Mouse (Mus musculus): ENCODE data around the gene Htra2.
A peak's percentile ranks its signal among the peaks of the same experiment; 100 is the strongest.

The Htra2 gene

GRCm38 (mm10) chr6:83080210-83080609, 25.1 kb upstream of the Htra2 start:
- no peak for DNase-seq (ENCODE audit: low read depth, low spot score)
- H3K27me3 ChIP-seq (ENCODE audit: control insufficient read depth, insufficient read depth, low read length, poor library complexity, severe bottlenecking): no peaks in the 10 kb centered on the region

GRCm38 (mm10) chr6:83078324-83078858, 23.3 kb upstream of the Htra2 start:
- Histone ChIP-seq H3K36me3 (ENCODE audit: control insufficient read depth, insufficient read depth, low read length, poor library complexity, severe bottlenecking) (0 out of 2 replicates have a peak, but pooled peaks cover 4% of the 10 kb centered on the region), H3K27me3 (ENCODE audit: control insufficient read depth, insufficient read depth, low read length, poor library complexity, severe bottlenecking) (peaks cover 2% of the 10 kb centered on the region; the same call in 1 of the 2 replicates)
- peak; percentile 99 for DNase-seq (ENCODE audit: low read depth, low spot score)

More at GRCm38 (mm10) chr6:83080210-83080609, 25.1 kb upstream of the Htra2 start:
- 0 out of 2 replicates have a peak, but pooled peaks cover 4% of the 10 kb centered on the region for H3K36me3 ChIP-seq (ENCODE audit: control insufficient read depth, insufficient read depth, low read length, poor library complexity, severe bottlenecking)

- no peak for DNase-seq (ENCODE audit: low read depth, low spot score)
Measured at GRCm38 (mm10) chr6:83077630-83078323, 22.7 kb upstream of the Htra2 start, which contains the start of gene Pcgf1. Gene Pcgf1 (plus strand): TSS chr6:83077869.

DNA sequence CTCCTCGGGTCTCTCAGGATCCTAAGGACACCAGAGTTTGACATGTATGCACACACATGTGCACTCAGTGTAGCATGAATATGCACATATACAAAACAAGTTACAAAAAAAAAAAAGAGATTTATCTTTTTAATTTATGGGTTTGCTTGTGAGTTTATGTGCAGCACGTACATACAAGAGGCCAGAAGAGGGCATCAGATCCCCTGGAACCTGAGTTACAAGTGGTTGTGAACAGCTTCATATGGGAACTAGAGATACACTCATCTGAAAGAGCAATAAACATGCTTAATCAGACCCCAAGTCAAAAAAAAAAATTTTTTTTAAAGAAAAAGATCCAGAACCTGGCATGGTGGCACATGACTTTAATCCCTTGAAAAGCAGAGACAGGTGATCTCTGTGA, 19.9 kb upstream of the Htra2 start:
- DNase-seq (ENCODE audit: low read depth, low spot score): peak; percentile 60
- no peaks in the 10 kb centered on the region for H3K36me3 ChIP-seq (ENCODE audit: control insufficient read depth, insufficient read depth, low read length, poor library complexity, severe bottlenecking)
- H3K27me3 ChIP-seq (ENCODE audit: control insufficient read depth, insufficient read depth, low read length, poor library complexity, severe bottlenecking): peaks cover 6% of the 10 kb centered on the region; the same call in 1 of the 2 replicates

More at GRCm38 (mm10) chr6:83077630-83078323, 22.7 kb upstream of the Htra2 start, which contains the start of gene Pcgf1:
- Histone ChIP-seq H3K27me3 (ENCODE audit: control insufficient read depth, insufficient read depth, low read length, poor library complexity, severe bottlenecking) (peaks cover 3% of the 10 kb centered on the region; the same call in 1 of the 2 replicates), H3K36me3 (ENCODE audit: control insufficient read depth, insufficient read depth, low read length, poor library complexity, severe bottlenecking) (0 out of 2 replicates have a peak, but pooled peaks cover 4% of the 10 kb centered on the region)

DNA sequence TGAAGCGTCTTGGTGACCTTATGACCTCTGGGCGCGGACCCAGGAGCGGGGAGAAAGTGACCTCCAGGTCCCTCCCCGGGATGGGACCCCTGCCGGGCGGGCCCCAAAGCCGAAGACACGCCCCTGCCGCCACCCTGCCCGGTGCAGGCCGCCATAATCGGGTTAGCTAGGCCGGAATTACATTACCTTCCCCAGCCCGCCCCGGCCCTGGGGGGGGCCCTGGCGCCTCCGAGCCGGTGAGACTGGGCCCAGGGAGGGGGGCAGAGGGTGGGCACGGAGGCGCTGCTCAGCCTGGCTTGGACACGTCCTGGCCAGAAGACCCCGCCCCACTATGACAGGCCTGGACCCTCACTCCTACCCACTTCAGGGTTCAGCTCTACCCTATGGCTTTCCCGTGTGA, 16.1 kb upstream of the Htra2 start:
- no peak for DNase-seq (ENCODE audit: low read depth, low spot score)
- no peaks in the 10 kb centered on the region for H3K36me3 ChIP-seq (ENCODE audit: control insufficient read depth, insufficient read depth, low read length, poor library complexity, severe bottlenecking)
- H3K27me3 ChIP-seq (ENCODE audit: control insufficient read depth, insufficient read depth, low read length, poor library complexity, severe bottlenecking): peaks cover 9% of the 10 kb centered on the region

DNA sequence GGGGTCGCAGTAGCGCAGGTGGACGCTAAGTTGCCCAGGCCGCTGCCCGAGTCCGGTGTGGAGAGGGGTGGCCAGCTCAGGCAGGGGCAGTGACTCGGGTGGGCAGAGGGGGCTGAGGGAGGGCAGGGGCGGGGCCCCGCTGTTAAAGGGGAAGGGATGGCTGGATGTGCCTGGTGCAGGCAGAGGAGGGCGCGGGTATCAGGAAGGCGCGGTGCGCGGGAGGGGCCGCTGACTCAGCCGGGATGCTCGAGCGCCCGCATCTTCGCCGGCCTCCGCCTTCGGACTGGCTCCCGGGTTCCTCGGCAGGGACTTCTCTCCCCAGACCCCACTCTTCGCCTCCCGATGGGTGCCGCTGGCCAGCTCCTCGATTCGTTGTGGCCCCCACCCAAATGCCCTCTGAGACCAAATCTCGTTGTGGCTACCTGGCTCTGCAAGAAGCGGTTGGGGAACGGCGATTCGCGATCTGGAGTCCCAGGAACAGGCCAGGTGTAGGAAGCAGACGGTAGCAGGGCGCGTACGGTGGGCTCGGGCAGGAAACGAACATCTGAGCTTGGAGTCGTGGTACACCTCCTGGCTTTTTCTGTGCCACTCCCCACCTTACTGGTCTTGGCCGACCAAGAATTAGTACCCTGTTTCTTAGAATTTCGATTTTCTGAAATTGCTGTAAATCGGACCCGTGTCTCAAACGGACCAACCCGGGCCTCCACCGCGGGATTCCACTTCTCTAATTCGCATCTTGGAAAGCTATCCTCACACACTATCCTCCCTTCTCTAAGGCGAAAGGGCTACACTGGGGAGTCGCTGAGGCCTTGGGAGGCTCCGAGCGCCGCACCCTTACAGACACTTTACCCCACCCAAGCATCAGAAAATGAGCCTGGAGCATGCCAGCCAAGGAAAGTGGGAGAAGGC, 15.5 kb upstream of the Htra2 start:
- DNase-seq (ENCODE audit: low read depth, low spot score): peak; percentile 50
- Histone ChIP-seq H3K36me3 (ENCODE audit: control insufficient read depth, insufficient read depth, low read length, poor library complexity, severe bottlenecking) (no peaks in the 10 kb centered on the region), H3K27me3 (ENCODE audit: control insufficient read depth, insufficient read depth, low read length, poor library complexity, severe bottlenecking) (peaks cover 9% of the 10 kb centered on the region)

GRCm38 (mm10) chr6:83070247-83070310, 15.0 kb upstream of the Htra2 start, which contains the start of gene Tlx2:
Gene Tlx2 (minus strand): TSS chr6:83070293.
- Histone ChIP-seq H3K27me3 (ENCODE audit: control insufficient read depth, insufficient read depth, low read length, poor library complexity, severe bottlenecking) (peaks cover 9% of the 10 kb centered on the region), H3K36me3 (ENCODE audit: control insufficient read depth, insufficient read depth, low read length, poor library complexity, severe bottlenecking) (no peaks in the 10 kb centered on the region)
- DNase-seq (ENCODE audit: low read depth, low spot score): no peak

GRCm38 (mm10) chr6:83069488-83070246, 14.6 kb upstream of the Htra2 start:
- H3K36me3 ChIP-seq (ENCODE audit: control insufficient read depth, insufficient read depth, low read length, poor library complexity, severe bottlenecking): no peaks in the 10 kb centered on the region
- peaks cover 9% of the 10 kb centered on the region for H3K27me3 ChIP-seq (ENCODE audit: control insufficient read depth, insufficient read depth, low read length, poor library complexity, severe bottlenecking)
- DNase-seq (ENCODE audit: low read depth, low spot score): no peak

- H3K36me3 ChIP-seq (ENCODE audit: control insufficient read depth, insufficient read depth, low read length, poor library complexity, severe bottlenecking): no peaks in the 10 kb centered on the region
- DNase-seq (ENCODE audit: low read depth, low spot score): peak; percentile 27
Measured at GRCm38 (mm10) chr6:83068706-83069487, 13.8 kb upstream of the Htra2 start.

DNA sequence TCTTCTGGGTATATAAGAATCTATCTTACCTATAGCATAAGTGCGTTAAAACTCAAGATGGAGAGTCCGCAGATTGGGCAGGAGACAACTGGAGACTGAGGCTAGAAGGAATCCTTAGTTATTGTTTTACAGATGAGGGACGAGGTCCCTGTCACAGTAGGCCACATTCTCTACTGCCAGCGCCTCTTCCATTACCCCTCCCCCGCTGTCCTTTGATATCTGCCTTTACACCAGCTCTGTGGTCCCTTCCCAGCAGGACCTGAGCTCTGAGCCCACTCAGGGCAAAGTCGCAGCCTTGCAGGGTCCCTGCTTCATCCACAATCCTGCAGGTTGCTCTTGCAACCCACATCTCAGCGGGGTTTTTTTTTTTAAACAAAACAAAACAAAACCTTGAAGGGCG, 13.1 kb upstream of the Htra2 start:
- H3K36me3 ChIP-seq (ENCODE audit: control insufficient read depth, insufficient read depth, low read length, poor library complexity, severe bottlenecking): no peaks in the 10 kb centered on the region
- peaks cover 7% of the 10 kb centered on the region for H3K27me3 ChIP-seq (ENCODE audit: control insufficient read depth, insufficient read depth, low read length, poor library complexity, severe bottlenecking)
- DNase-seq (ENCODE audit: low read depth, low spot score): no peak

More at GRCm38 (mm10) chr6:83068706-83069487, 13.8 kb upstream of the Htra2 start:
- H3K27me3 ChIP-seq (ENCODE audit: control insufficient read depth, insufficient read depth, low read length, poor library complexity, severe bottlenecking): peaks cover 9% of the 10 kb centered on the region

GRCm38 (mm10) chr6:83066441-83066840, 11.4 kb upstream of the Htra2 start:
- no peaks in the 10 kb centered on the region for H3K36me3 ChIP-seq (ENCODE audit: control insufficient read depth, insufficient read depth, low read length, poor library complexity, severe bottlenecking)
- no peak for DNase-seq (ENCODE audit: low read depth, low spot score)
- peaks cover 7% of the 10 kb centered on the region for H3K27me3 ChIP-seq (ENCODE audit: control insufficient read depth, insufficient read depth, low read length, poor library complexity, severe bottlenecking)

DNA sequence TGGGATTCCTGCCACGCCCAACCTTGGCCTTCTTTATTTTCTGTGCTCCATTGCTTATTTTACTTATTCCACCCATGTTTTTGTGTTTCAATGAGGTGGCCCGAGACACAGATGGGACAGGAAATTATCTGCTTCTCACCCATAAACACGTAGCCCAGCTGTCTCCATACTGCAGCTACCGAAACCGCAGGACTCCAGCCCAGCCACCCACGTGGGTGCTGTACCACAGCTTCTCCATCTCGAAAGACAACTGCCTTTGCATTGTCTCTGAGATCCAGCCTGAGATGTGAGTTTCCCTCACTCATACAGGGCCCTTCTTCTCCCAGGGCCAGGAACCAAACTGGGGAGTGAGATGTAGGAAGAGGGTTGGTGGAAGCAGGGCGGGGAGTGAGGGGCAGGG, 10.9 kb upstream of the Htra2 start:
- DNase-seq (ENCODE audit: low read depth, low spot score): peak; percentile 27
- no peaks in the 10 kb centered on the region for H3K36me3 ChIP-seq (ENCODE audit: control insufficient read depth, insufficient read depth, low read length, poor library complexity, severe bottlenecking)

GRCm38 (mm10) chr6:83058725-83059124, 3.7 kb upstream of the Htra2 start:
- H3K36me3 ChIP-seq (ENCODE audit: control insufficient read depth, insufficient read depth, low read length, poor library complexity, severe bottlenecking): peaks cover 6% of the 10 kb centered on the region
- DNase-seq (ENCODE audit: low read depth, low spot score): no peak
- H3K27me3 ChIP-seq (ENCODE audit: control insufficient read depth, insufficient read depth, low read length, poor library complexity, severe bottlenecking): no peaks in the 10 kb centered on the region

More for the DNA sequence above, 10.9 kb upstream of the Htra2 start:
- peaks cover 5% of the 10 kb centered on the region for H3K27me3 ChIP-seq (ENCODE audit: control insufficient read depth, insufficient read depth, low read length, poor library complexity, severe bottlenecking)

- Histone ChIP-seq H3K36me3 (ENCODE audit: control insufficient read depth, insufficient read depth, low read length, poor library complexity, severe bottlenecking) (peaks cover 6% of the 10 kb centered on the region), H3K27me3 (ENCODE audit: control insufficient read depth, insufficient read depth, low read length, poor library complexity, severe bottlenecking) (no peaks in the 10 kb centered on the region)
- no peak for DNase-seq (ENCODE audit: low read depth, low spot score)
Measured at GRCm38 (mm10) chr6:83057790-83058189, 2.7 kb upstream of the Htra2 start, which contains the start of gene Dqx1. Gene Dqx1 (plus strand): TSS chr6:83057844.
